Mouse (Mus musculus): ENCODE results near the gene Anapc11.

- TF ChIP-seq POLR2A (IDR thresholded peaks at IDR 0.05; ENCODE audit: insufficient read depth, low read depth, low read length) (no peak), CTCF (IDR thresholded peaks at IDR 0.05; ENCODE audit: insufficient read depth, low read depth, low read length) (no peak)
Observed at GRCm38 (mm10) chr11:120588531-120588930, 9.7 kb upstream of the Anapc11 start.
